Mouse (Mus musculus) stomach, embryonic 15.5 days (tissue): ENCODE data around the gene Irgq. TPM values are rescaled to one million over a fixed set of nuclear protein-coding genes. Genes with fewer than 3 reads are reported as not detected.
A peak's percentile ranks its signal among the peaks of the same experiment; 100 is the strongest.

ENCODE experiments used
- ATAC-seq: fragments of 200-750 bp; cut with Nextera tagmentation; 2 replicates; pipeline ENCODE4 v1.8.0; 2017; ENCODE audit warnings: low read depth, moderate number of reproducible peaks, moderate TSS enrichment; ENCODE audit not compliant: insufficient read depth, low FRiP score
- H3K27ac ChIP-seq: fragments of 300-500 bp; sonication (generic); 2 replicates; pipeline ENCODE4 v1.5.1; 2015; ENCODE audit warnings: mild to moderate bottlenecking, inconsistent platforms
- H3K27me3 ChIP-seq: fragments of 300-500 bp; sonication (generic); replicated peaks from 2 replicates; pipeline ENCODE4 v1.6.1; 2015; ENCODE audit warnings: inconsistent platforms
- H3K36me3 ChIP-seq: fragments of 300-500 bp; sonication (generic); 2 replicates; pipeline ENCODE4 v1.6.1; 2015; ENCODE audit warnings: inconsistent platforms
- H3K4me1 ChIP-seq: fragments of 300-500 bp; sonication (generic); 2 replicates; pipeline ENCODE4 v1.6.1; 2015; ENCODE audit warnings: inconsistent platforms
- H3K4me2 ChIP-seq: fragments of 300-500 bp; sonication (generic); 2 replicates; pipeline ENCODE4 v1.6.1; 2015; ENCODE audit warnings: mild to moderate bottlenecking, inconsistent platforms
- H3K4me3 ChIP-seq: fragments of 300-500 bp; sonication (generic); replicated peaks from 2 replicates; pipeline ENCODE4 v1.5.1; 2015; ENCODE audit warnings: inconsistent platforms
- H3K9ac ChIP-seq: fragments of 300-500 bp; sonication (generic); 2 replicates; pipeline ENCODE4 v1.6.1; 2015; ENCODE audit warnings: inconsistent platforms
- H3K9me3 ChIP-seq: fragments of 300-500 bp; sonication (generic); 2 replicates; pipeline ENCODE4 v1.6.1; 2016; ENCODE audit warnings: inconsistent platforms
- WGBS: fragments of 180-500 bp; shearing (Covaris S2); methylation state at CpG from one replicate; pipeline ENCODE4 v1.1.7; 2015; 5-methylcytosine and 5-hydroxymethylcytosine counted together
- polyA plus RNA-seq: library from polyadenylated mRNA; unstranded; fragments of >200 nt; fragmentation: Nextera tagmentation; extraction: Ambion mirVana; gene quantifications from 2 replicates; pipeline ENCODE4 v1.2.1, GENCODE M21; 2015

Irgq gene
- polyA plus RNA-seq, 1 experiment from 2014 or later: 7.6 TPM

- Histone ChIP-seq H3K4me2 (no peak overlapping the region), H3K27me3 (peaks cover 18% of the 10 kb centered on the region; the same call in 1 of the 2 replicates), H3K27ac (no peak overlapping the region), H3K4me3 (no peak overlapping the region), H3K36me3 (no peaks in the 10 kb centered on the region), H3K9ac (no peak overlapping the region), H3K4me1 (0 out of 2 replicates have a peak, but pooled peaks cover 10% of the 10 kb centered on the region), H3K9me3 (no peaks in the 10 kb centered on the region)
- 91% methylated on average over 6 of the region's 6 CpGs for WGBS
- ATAC-seq: no peak
Observed at GRCm38 (mm10) chr7:24584876-24585275, 54.4 kb downstream of the Irgq start.

DNA sequence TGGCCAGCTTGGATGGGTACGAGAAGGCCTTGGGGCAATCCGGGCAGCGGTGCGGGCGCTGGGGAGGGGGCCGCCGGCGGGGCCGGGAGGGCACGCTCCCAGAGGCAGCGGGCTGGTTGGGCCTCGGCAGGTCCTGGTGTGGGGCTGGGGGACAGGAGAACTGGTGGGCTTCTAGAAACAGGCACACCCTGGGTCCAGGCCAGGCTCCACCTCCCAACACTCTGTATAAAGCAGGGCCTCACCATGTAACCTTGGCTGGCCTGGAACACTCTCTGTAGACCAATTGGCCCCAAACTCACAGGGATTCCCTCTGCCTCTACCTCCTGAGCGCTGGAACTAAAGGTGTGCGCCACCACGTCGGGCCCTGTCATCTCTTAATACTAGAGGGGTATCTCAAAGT is 55.5 kb downstream of the Irgq start:
- Histone ChIP-seq H3K4me2 (no peak overlapping the region), H3K9me3 (no peaks in the 10 kb centered on the region), H3K27me3 (peaks cover 18% of the 10 kb centered on the region; the same call in 1 of the 2 replicates), H3K4me3 (no peak overlapping the region), H3K4me1 (0 out of 2 replicates have a peak, but pooled peaks cover 10% of the 10 kb centered on the region), H3K36me3 (no peaks in the 10 kb centered on the region), H3K27ac (no peak overlapping the region), H3K9ac (no peak overlapping the region)
- WGBS: 45% methylated on average over 16 of the region's 16 CpGs
- no peak for ATAC-seq

DNA sequence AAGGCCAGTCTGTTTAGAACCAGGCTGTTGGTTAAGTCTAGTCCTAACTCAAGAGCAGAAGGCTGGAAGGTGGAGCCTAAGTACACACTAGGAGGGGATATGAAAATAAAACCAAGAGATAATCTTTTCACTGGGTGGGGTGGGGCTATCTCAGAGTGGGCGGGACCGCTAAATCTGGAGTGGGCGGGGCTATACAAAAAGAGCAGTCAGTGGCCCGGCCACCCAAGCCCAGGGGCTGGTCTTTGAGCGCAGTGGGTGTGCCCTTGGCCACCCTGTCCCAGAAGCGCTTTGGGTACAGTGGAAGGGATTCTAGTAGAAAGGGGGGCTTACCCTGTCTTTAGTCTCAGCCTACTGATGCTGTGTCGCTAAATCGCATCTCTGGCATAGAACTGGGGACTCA is 56.3 kb downstream of the Irgq start:
- ATAC-seq: peak; percentile 75
- Histone ChIP-seq H3K4me2 (peak overlapping the region; percentile 81), H3K27ac (peak overlapping the region; percentile 71), H3K9ac (no peak overlapping the region), H3K36me3 (no peaks in the 10 kb centered on the region), H3K4me3 (peak overlapping the region; percentile 56), H3K27me3 (peaks cover 18% of the 10 kb centered on the region; the same call in 1 of the 2 replicates), H3K4me1 (0 out of 2 replicates have a peak, but pooled peaks cover 10% of the 10 kb centered on the region), H3K9me3 (no peaks in the 10 kb centered on the region)
- WGBS: 7% methylated on average over 8 of the region's 8 CpGs

GRCm38 (mm10) chr7:24587330-24588105 is 57.0 kb downstream of the Irgq start, which contains the start of the genes Ethe1 and Zfp575:
Ethe1 (plus strand) TSS chr7:24587543.
Zfp575 (minus strand) TSS chr7:24587641.
- Histone ChIP-seq H3K9me3 (no peaks in the 10 kb centered on the region), H3K9ac (peak within 1 kb of the TSS; percentile 52; the same call in 1 of the 2 replicates), H3K27me3 (peaks cover 18% of the 10 kb centered on the region; the same call in 1 of the 2 replicates), H3K4me3 (peak within 1 kb of the TSS; percentile 56), H3K36me3 (no peaks in the 10 kb centered on the region), H3K4me2 (peak within 1 kb of the TSS; percentile 81), H3K27ac (peak within 1 kb of the TSS; percentile 71), H3K4me1 (0 out of 2 replicates have a peak, but pooled peaks cover 10% of the 10 kb centered on the region)
- 7% methylated on average over 29 of the region's 30 CpGs for WGBS
- peak; percentile 30; the same call in 1 of the 2 replicates for ATAC-seq

Other genes starting within 250 kb of the Irgq start
- gene Zfp61, start 229.5 kb upstream of the Irgq start, polyA plus RNA-seq: 29.6 and 31.3 TPM in 2 replicates
- gene Zfp94, start 214.0 kb upstream of the Irgq start, polyA plus RNA-seq: 9.3 and 11.1 TPM in 2 replicates
- 0.15 TPM in 1 of 2 replicates, not detected in the other for gene Tescl, start 196.8 kb upstream of the Irgq start, polyA plus RNA-seq
- 0.26 and 3.0 TPM in 2 replicates for gene Lypd5, start 181.5 kb upstream of the Irgq start, polyA plus RNA-seq
- 7.1 and 14.4 TPM in 2 replicates for gene Kcnn4, start 160.4 kb upstream of the Irgq start, polyA plus RNA-seq
- 20.9 and 23.7 TPM in 2 replicates for gene Smg9, start 131.1 kb upstream of the Irgq start, polyA plus RNA-seq
- gene Irgc1, start 78.4 kb upstream of the Irgq start, polyA plus RNA-seq: not detected in 2 replicates
- 12.1 and 12.3 TPM in 2 replicates for gene Plaur, start 68.2 kb upstream of the Irgq start, polyA plus RNA-seq
- 4.7 and 6.3 TPM in 2 replicates for gene Cadm4, start 48.7 kb upstream of the Irgq start, polyA plus RNA-seq
- gene Zfp428, start 23.7 kb upstream of the Irgq start, polyA plus RNA-seq: 38.1 TPM in 2 replicates
- 0.19 and 0.40 TPM in 2 replicates for gene AC161166.1, start 18.2 kb upstream of the Irgq start, polyA plus RNA-seq
- gene Pinlyp, start 15.4 kb downstream of the Irgq start, polyA plus RNA-seq: 1.9 and 6.8 TPM in 2 replicates
- gene Xrcc1, start 15.6 kb downstream of the Irgq start, polyA plus RNA-seq: 96.1 and 100.0 TPM in 2 replicates
- gene Ethe1, start 56.9 kb downstream of the Irgq start, polyA plus RNA-seq: 31.1 and 37.1 TPM in 2 replicates
- gene Zfp575, start 57.0 kb downstream of the Irgq start, polyA plus RNA-seq: 4.3 and 5.0 TPM in 2 replicates
- 0.43 and 0.54 TPM in 2 replicates for gene Phldb3, start 80.1 kb downstream of the Irgq start, polyA plus RNA-seq
- 22.6 and 42.2 TPM in 2 replicates for gene Lypd3, start 105.9 kb downstream of the Irgq start, polyA plus RNA-seq
- gene Tex101, start 146.0 kb downstream of the Irgq start, polyA plus RNA-seq: 0.21 TPM in 1 of 2 replicates, not detected in the other
- gene BC049730, start 178.6 kb downstream of the Irgq start, polyA plus RNA-seq: not detected in 2 replicates
- gene Gm4763, start 196.2 kb downstream of the Irgq start, polyA plus RNA-seq: not detected in 2 replicates
- gene Cd177, start 229.6 kb downstream of the Irgq start, polyA plus RNA-seq: 3.3 and 3.7 TPM in 2 replicates
- gene Ceacam10, start 246.5 kb downstream of the Irgq start, polyA plus RNA-seq: 0.95 and 1.2 TPM in 2 replicates